Mouse (Mus musculus) embryonic facial prominence, embryonic 12.5 days (tissue): ENCODE measurements around the gene Scube2. TPM values are rescaled to one million over a fixed set of nuclear protein-coding genes. Genes with fewer than 3 reads are reported as not detected.

ENCODE experiments used
- ATAC-seq: fragments of 200-750 bp; cut with Nextera tagmentation; 2 replicates; pipeline ENCODE4 v1.8.0; 2017; ENCODE audit not compliant: insufficient number of reproducible peaks, insufficient read depth, low FRiP score, low TSS enrichment
- H3K27ac ChIP-seq: fragments of 300-500 bp; sonication (generic); 2 replicates; pipeline ENCODE4 v1.5.1; 2016; ENCODE audit warnings: mild to moderate bottlenecking
- H3K27me3 ChIP-seq: fragments of 300-500 bp; sonication (generic); 2 replicates; pipeline ENCODE4 v1.6.1; 2016; ENCODE audit warnings: mild to moderate bottlenecking, moderate library complexity
- H3K36me3 ChIP-seq: fragments of 300-500 bp; sonication (generic); 2 replicates; pipeline ENCODE4 v1.6.1; 2016; ENCODE audit warnings: mild to moderate bottlenecking
- H3K4me1 ChIP-seq: fragments of 300-500 bp; sonication (generic); 2 replicates; pipeline ENCODE4 v1.6.1; 2016
- H3K4me2 ChIP-seq: fragments of 300-500 bp; sonication (generic); replicated peaks from 2 replicates; pipeline ENCODE4 v1.6.1; 2016; ENCODE audit warnings: mild to moderate bottlenecking, moderate library complexity
- H3K4me3 ChIP-seq: fragments of 300-500 bp; sonication (generic); 2 replicates; pipeline ENCODE4 v1.5.1; 2016; ENCODE audit warnings: mild to moderate bottlenecking
- H3K9ac ChIP-seq: fragments of 300-500 bp; sonication (generic); 2 replicates; pipeline ENCODE4 v1.6.1; 2016; ENCODE audit warnings: mild to moderate bottlenecking, moderate library complexity
- H3K9me3 ChIP-seq: fragments of 300-500 bp; sonication (generic); 2 replicates; pipeline ENCODE4 v1.6.1; 2016; ENCODE audit warnings: mild to moderate bottlenecking, moderate library complexity
- WGBS: fragments of 180-500 bp; shearing (Covaris S2); methylation state at CpG from one replicate; pipeline ENCODE4 v1.1.7; 2016; 5-methylcytosine and 5-hydroxymethylcytosine counted together
- polyA plus RNA-seq: library from polyadenylated mRNA; unstranded; fragments of >200 nt; fragmentation: Nextera tagmentation; extraction: Ambion mirVana; gene quantifications from 2 replicates; pipeline ENCODE4 v1.2.1, GENCODE M21; 2016

Gene Scube2
- polyA plus RNA-seq, 1 experiment from 2014 or later: 1.4 TPM

DNA sequence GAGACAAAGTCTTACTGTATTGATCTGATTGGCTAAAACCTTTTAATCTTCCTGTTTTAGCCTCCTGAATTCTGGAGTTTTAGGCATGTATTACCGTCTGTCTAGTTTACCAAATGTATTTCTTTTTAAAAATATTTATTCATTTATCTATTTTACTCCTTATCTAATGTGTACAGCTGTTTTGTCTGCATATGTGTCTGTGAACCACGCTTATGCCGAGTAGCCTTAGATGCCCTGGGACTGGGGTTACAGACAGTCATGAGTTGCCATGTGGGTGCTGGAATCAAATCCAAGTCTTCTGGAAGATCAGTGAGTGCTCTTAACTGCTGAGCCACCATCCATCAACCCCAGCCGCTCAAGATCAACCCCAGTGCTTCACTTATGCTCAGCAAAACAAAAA is 46.9 kb downstream of the Scube2 start:
- Histone ChIP-seq H3K9me3 (no peaks in the 10 kb centered on the region), H3K27ac (no peak overlapping the region), H3K4me3 (no peak overlapping the region), H3K36me3 (no peaks in the 10 kb centered on the region), H3K27me3 (no peaks in the 10 kb centered on the region), H3K4me1 (no peaks in the 10 kb centered on the region), H3K9ac (no peak overlapping the region), H3K4me2 (no peak overlapping the region)
- 87% methylated on average over 4 of the region's 4 CpGs for WGBS
- no peak for ATAC-seq

- no peak overlapping the region for H3K4me3 ChIP-seq
- H3K9me3 ChIP-seq: no peaks in the 10 kb centered on the region
- H3K9ac ChIP-seq: no peak overlapping the region
- no peak for ATAC-seq
- H3K4me2 ChIP-seq: no peak overlapping the region
- H3K27ac ChIP-seq: no peak overlapping the region
- H3K27me3 ChIP-seq: no peaks in the 10 kb centered on the region
- H3K36me3 ChIP-seq: no peaks in the 10 kb centered on the region
- no peaks in the 10 kb centered on the region for H3K4me1 ChIP-seq
Measured at GRCm38 (mm10) chr7:109817954-109818353, 47.5 kb downstream of the Scube2 start.

DNA sequence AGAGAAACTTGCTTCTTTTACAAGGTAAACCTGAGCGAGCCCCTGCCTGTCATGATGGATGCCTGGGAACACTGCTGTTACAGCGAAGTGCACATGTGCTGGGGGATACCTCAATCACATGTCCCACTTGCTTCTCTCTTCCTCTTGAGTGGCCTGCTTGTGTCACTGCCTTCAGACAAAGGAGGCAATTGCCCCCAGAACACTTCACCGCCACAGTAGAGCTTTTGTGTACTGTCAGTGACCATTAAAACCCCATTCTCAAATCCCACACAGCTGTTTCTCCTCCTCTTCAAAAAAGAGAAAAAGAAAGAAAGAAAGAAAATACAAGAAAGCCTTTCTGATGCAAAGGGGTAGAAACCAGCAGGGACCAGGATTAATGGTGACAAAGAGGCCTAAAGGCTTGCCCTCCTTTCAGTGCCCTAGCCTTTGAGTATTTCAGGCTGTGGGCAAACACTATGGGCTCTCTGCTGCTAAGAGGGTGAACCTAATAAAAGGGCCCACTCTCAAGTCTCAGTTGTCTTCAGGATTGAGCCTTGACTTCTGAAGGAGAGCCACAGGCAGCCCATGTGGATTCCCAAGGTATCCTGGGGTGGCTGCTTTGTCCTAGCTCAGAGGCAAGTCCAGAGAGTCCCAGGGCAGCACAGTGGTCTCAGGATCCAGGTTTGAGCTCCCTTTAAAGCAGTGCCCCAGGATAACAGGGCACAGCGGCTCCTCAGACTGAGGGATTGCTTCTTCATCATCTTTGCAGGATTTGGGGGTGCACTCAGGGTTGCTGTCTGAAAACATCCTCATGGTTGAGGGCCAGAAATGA is 51.9 kb downstream of the Scube2 start:
- 35% methylated on average over 4 of the region's 4 CpGs for WGBS
- Histone ChIP-seq H3K4me1 (no peaks in the 10 kb centered on the region), H3K4me3 (no peak overlapping the region), H3K27me3 (no peaks in the 10 kb centered on the region), H3K4me2 (no peak overlapping the region), H3K9me3 (no peaks in the 10 kb centered on the region), H3K27ac (no peak overlapping the region), H3K9ac (no peak overlapping the region), H3K36me3 (no peaks in the 10 kb centered on the region)
- ATAC-seq: no peak

GRCm38 (mm10) chr7:109807616-109808485 is 57.6 kb downstream of the Scube2 start:
- H3K9me3 ChIP-seq: no peaks in the 10 kb centered on the region

DNA sequence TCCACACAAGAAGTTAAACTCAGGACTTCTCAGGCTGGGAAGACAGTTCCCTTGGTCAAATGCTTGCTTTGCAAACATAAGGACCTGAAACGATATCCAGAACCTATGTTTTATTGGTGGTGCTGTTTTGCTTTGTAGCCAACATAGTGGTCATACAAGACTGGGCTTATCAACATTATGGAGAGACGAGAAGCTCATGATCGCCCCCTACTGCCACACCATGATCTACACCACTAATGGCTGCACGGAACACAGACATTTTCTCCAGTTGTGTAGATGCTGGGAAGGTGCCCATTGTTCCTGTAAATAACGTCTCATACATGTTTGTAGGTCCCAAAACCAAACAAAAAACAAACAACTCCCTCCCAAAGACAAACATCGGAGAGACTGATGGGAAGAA is 60.6 kb downstream of the Scube2 start:
- Histone ChIP-seq H3K4me2 (no peak overlapping the region), H3K9me3 (no peaks in the 10 kb centered on the region), H3K9ac (no peak overlapping the region), H3K4me3 (no peak overlapping the region), H3K36me3 (no peaks in the 10 kb centered on the region), H3K27me3 (no peaks in the 10 kb centered on the region), H3K4me1 (no peaks in the 10 kb centered on the region), H3K27ac (no peak overlapping the region)
- no peak for ATAC-seq
- WGBS: 69% methylated on average over 6 of the region's 6 CpGs

More at GRCm38 (mm10) chr7:109807616-109808485, 57.6 kb downstream of the Scube2 start:
- Histone ChIP-seq H3K4me1 (no peaks in the 10 kb centered on the region), H3K27me3 (no peaks in the 10 kb centered on the region), H3K9ac (no peak overlapping the region), H3K27ac (no peak overlapping the region), H3K36me3 (no peaks in the 10 kb centered on the region), H3K4me2 (no peak overlapping the region), H3K4me3 (no peak overlapping the region)
- ATAC-seq: no peak
- WGBS: 82% methylated on average over 8 of the region's 8 CpGs

GRCm38 (mm10) chr7:109804355-109804754 is 61.1 kb downstream of the Scube2 start:
- no peak for ATAC-seq
- Histone ChIP-seq H3K9ac (no peak overlapping the region), H3K36me3 (no peaks in the 10 kb centered on the region), H3K27ac (no peak overlapping the region), H3K9me3 (no peaks in the 10 kb centered on the region), H3K27me3 (no peaks in the 10 kb centered on the region), H3K4me2 (no peak overlapping the region), H3K4me1 (no peaks in the 10 kb centered on the region), H3K4me3 (no peak overlapping the region)
- 86% methylated on average over 6 of the region's 6 CpGs for WGBS

DNA sequence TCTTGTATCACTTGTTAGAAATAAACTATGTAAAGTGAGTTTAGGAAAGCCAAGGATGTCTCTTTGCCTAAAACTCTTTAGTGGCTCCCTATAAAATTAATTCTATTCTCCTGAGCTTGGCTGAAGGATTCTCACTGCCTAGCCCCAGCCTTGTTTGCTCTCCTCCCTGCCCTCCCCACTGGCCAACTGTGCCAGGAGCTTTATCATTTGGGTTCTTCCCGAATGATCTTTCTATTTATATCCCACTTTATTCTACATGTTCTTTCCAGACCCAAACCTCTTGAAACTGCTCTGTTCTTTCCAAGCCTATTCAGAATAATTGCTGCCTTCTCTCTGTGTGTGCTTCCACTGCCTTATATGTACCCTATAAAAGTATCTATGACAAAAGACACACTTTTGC is 62.0 kb downstream of the Scube2 start:
- Histone ChIP-seq H3K9ac (no peak overlapping the region), H3K4me3 (no peak overlapping the region), H3K9me3 (no peaks in the 10 kb centered on the region), H3K4me1 (no peaks in the 10 kb centered on the region), H3K36me3 (no peaks in the 10 kb centered on the region), H3K4me2 (no peak overlapping the region), H3K27ac (no peak overlapping the region), H3K27me3 (no peaks in the 10 kb centered on the region)
- WGBS: 71% methylated on average over 1 of the region's 1 CpGs
- no peak for ATAC-seq

DNA sequence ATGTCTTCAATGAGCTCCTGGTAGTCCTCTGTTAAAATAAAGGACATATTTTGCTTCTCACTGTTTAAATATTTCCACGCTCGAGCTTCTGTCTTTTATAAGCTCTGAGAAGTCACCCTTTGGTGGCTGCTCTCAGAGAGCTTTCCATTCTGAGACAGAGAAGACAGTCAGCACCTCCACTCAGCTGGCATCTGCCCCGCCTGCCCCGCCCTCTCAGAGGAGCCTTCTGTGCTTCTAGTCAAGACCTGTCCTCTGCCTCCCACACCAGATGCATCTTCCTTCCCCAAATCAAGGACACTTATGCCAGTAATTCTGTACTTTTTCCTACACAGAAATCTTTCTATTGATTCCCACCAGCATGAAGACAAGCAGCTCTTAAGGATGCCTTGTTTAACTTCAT is 64.9 kb downstream of the Scube2 start:
- H3K27me3 ChIP-seq: no peaks in the 10 kb centered on the region
- no peaks in the 10 kb centered on the region for H3K4me1 ChIP-seq
- ATAC-seq: no peak
- no peak overlapping the region for H3K4me2 ChIP-seq
- no peaks in the 10 kb centered on the region for H3K36me3 ChIP-seq
- no peak overlapping the region for H3K9ac ChIP-seq
- 90% methylated on average over 4 of the region's 4 CpGs for WGBS
- no peaks in the 10 kb centered on the region for H3K9me3 ChIP-seq
- no peak overlapping the region for H3K4me3 ChIP-seq
- H3K27ac ChIP-seq: no peak overlapping the region

DNA sequence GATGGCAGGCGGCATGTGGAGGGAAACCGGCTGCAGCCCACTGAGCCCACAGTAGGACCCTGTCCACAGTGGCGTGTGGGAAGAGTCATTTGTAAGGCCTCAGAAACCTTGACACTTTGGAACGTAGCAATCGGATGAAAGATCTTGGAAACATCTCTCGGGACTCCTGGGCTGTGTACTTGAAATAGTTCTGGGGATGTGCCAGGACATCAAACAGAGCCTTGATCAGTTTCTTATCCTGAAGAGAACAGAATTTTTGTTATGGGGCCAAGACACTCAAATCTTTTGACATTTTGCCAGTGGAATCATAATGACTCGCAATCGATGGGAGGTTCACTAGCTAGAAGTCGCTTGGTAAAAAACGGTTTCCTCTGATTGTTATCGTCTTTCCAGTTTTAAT is 66.3 kb downstream of the Scube2 start:
- no peaks in the 10 kb centered on the region for H3K4me1 ChIP-seq
- no peak overlapping the region for H3K27ac ChIP-seq
- H3K9me3 ChIP-seq: no peaks in the 10 kb centered on the region
- no peaks in the 10 kb centered on the region for H3K27me3 ChIP-seq
- 86% methylated on average over 11 of the region's 11 CpGs for WGBS
- H3K36me3 ChIP-seq: no peaks in the 10 kb centered on the region
- no peak overlapping the region for H3K9ac ChIP-seq
- no peak overlapping the region for H3K4me3 ChIP-seq
- no peak for ATAC-seq
- H3K4me2 ChIP-seq: no peak overlapping the region

DNA sequence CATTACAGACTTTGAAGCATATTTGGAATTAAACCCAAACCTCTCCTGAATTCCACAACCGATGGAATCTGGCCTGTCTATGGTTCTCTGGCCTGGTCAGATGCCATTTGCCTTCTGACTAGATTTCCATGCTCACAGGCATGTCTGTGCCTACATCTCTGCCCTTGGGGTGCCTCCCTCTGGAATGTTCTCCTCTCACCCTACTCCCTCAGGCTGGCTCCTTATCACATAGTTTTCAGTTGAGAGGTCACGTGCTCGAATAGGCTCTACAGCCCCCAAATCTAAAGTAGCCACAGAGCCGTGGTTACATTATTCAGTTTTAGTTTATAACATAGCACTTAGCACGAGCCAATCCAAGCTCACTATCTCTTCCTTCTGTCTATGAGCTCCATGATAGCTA is 69.9 kb downstream of the Scube2 start:
- H3K4me3 ChIP-seq: no peak overlapping the region
- no peak overlapping the region for H3K9ac ChIP-seq
- H3K27me3 ChIP-seq: no peaks in the 10 kb centered on the region
- no peak for ATAC-seq
- H3K9me3 ChIP-seq: no peaks in the 10 kb centered on the region
- 73% methylated on average over 5 of the region's 5 CpGs for WGBS
- H3K36me3 ChIP-seq: no peaks in the 10 kb centered on the region
- no peak overlapping the region for H3K4me2 ChIP-seq
- H3K27ac ChIP-seq: no peak overlapping the region
- no peaks in the 10 kb centered on the region for H3K4me1 ChIP-seq

- 63% methylated on average over 2 of the region's 2 CpGs for WGBS
Measured at GRCm38 (mm10) chr7:109794556-109794955, 70.9 kb downstream of the Scube2 start.

DNA sequence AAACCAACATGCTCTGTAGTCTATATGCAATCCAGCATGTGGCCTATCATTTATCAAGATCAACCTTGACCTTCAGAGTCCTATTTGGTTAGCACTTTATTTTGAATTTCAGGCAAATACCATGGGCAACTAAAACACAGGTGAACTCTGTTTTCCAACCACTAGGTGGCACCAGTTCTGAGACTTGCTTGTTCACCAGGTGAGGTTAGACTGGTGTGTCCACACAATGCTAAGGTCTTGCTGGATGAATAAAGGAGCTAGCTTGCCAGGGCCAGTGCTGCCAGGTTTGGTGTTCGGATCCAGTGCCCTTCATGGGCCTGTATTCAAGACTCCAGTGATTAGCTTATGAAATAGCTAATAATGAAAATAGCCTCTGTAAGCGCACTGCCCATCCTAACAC is 72.7 kb downstream of the Scube2 start:
- no peak for ATAC-seq
- Histone ChIP-seq H3K4me1 (no peaks in the 10 kb centered on the region), H3K4me2 (no peak overlapping the region), H3K9me3 (no peaks in the 10 kb centered on the region), H3K36me3 (no peaks in the 10 kb centered on the region), H3K9ac (no peak overlapping the region), H3K27ac (no peak overlapping the region), H3K4me3 (no peak overlapping the region), H3K27me3 (no peaks in the 10 kb centered on the region)
- 77% methylated on average over 2 of the region's 2 CpGs for WGBS

More at GRCm38 (mm10) chr7:109794556-109794955, 70.9 kb downstream of the Scube2 start:
- Histone ChIP-seq H3K9ac (no peak overlapping the region), H3K27me3 (no peaks in the 10 kb centered on the region), H3K4me1 (no peaks in the 10 kb centered on the region), H3K27ac (no peak overlapping the region), H3K9me3 (no peaks in the 10 kb centered on the region), H3K4me3 (no peak overlapping the region), H3K36me3 (no peaks in the 10 kb centered on the region), H3K4me2 (no peak overlapping the region)
- ATAC-seq: no peak
